Mouse (Mus musculus) gastrocnemius, adult 8-10 months (tissue): ENCODE measurements around the gene Efnb1. TPM values are rescaled to one million over a fixed set of nuclear protein-coding genes. Genes with fewer than 3 reads are reported as not detected.
"Not testable (repeated sequence)": the region's sequence is repeated elsewhere in the genome, so short reads cannot be mapped to it uniquely, and the experiment has no call there.

Source experiments
- DNase-seq, 2 experiments: peaks; one replicate each; pipeline ENCODE4 v3.0.0; 2022; ENCODE audit warnings: low spot score in 2 of 2
- total RNA-seq, 4 experiments: library from RNA; stranded (reverse); gene quantifications; 2 replicates each; pipeline ENCODE4 v1.2.4; 2022

Efnb1 gene
- total RNA-seq: 1 to 10 TPM; 2.8 to 5.0 (median 4.0) TPM

DNA sequence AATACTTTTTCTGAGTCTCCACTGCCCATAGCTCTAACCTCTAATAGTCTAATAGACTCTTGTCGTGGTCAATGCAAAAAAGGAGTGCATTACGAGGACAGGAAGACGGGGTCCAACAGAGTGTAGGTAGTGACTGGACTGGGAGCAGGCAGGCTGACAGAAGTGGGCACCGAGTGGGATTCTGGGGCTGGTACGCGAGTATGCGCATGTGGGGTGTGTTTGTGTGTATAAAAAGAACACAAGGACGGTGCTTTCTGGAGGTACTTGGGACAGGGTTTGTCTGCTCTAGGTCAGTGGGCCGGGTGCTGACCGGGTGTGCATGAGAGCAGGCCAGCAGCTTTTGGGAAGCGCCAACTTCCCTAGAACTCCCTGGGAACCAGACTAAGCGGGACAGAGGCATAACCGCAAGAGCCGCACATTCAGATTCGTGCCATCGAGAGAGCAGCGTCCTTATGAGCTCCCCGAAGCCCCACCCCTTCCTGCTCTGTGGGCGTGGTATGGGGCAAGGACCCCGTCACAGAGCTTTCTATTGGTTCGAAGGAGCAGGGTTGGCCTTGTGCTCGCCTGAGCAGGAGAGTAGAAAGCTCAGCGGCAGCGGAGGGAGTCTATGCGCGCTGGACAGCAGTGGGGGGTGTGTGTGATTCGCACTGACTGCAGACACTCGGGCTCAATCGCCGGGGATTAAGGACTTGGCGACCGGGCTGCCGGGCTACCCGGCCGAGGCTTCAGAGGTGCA lies at the start of gene Efnb1:
Gene Efnb1 (plus strand): TSS at position 608 of the 736 bp plus-strand sequence.
- peak; percentile 82 to 84 for DNase-seq

- no peak for DNase-seq
Observed at GRCm38 (mm10) chrX:99092704-99093103, 43.2 kb upstream of the Efnb1 start.

DNA sequence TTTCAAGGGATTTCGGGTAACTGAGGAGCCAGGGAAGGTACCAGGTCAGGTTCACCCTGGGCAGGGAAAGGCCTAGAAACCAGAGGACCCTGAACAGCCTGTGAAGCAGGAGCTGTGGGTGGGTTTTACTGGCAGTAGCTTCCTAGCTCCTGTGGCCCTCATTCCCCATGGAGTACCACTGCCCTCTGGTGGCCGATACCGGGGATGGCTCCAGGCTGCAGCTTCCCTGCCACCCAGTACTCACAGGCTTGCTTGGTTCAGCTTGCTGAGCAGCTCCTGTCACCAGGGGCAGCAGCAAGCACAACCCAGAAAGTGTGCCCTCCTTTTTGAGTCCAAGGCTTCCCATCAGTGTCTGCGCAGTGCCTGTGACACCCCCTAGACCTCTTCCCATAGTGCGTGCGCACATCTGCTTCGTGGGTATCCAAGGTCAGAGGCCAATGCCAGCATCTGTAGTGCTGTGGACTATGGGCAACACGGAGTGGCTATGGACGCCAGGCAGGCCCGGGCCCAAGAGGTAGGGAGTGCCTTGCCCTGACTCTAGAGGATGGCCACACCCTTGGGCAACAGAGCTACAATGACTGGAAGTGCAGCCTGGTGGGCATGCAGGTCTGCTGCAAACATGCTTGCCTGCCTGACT lies 24.7 kb upstream of the Efnb1 start:
- not testable (repeated sequence) for DNase-seq

DNA sequence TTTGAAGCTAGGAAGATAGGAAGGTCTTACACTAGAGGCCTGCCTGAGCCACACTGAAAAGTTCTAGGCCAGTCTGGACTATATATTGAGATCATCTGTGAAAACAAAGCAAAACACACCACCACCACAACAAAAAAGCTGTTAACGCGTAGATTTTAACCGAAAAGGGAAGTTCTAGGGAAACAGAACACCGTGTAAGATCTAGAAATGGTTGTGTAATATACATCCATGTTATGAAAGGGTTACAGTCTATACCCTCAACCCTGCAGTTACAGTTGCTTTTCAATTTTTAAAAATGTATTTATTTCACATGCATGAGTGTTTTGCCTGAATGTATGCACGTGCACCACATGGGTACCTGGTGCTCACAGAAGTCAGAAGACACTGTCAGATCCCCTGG lies 16.4 kb upstream of the Efnb1 start:
- no peak for DNase-seq

DNA sequence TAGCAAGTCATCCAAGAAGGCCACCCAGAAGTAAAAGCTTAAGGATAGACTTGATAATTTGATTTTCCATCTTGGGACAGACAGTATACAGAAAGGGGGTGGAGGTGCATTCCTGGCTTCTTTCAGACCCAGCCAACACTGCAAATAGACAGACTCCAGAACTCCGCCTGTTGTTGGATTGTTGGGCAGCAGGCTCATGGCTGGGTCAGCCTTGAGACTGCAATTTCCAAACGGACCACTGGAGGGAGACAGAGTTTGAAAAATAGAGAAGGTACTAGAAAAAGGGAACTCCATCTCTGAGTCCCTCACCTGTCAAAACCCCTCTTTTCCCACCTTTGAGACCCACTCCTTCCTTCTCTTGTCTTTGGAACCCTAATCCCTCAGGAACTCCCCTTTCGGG lies 5.9 kb upstream of the Efnb1 start:
- peak; percentile 6 to 15 for DNase-seq

DNA sequence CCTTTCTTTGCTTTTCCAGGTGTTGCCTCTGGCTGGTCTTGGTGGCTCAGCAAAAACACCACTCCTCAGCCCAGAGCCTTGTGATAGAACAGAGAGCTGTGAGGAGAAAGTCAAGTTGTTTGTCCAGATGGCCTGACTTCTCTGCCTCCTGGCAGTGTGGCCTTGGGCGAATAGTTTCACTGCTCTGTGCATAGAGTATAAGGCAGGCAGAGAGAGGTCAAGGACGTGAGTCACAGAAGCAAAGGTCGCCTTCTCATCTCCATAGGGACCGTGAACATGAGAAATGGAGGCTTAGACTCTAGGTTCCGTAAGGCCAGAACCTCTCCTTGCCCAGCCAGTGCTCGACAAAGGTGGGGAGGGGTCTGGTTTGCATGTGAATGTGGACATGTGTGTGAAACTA lies 3.4 kb upstream of the Efnb1 start:
- DNase-seq: no peak

- DNase-seq: peak; percentile 47 to 56
Observed at GRCm38 (mm10) chrX:99134891-99135290, 1.0 kb upstream of the Efnb1 start.

DNA sequence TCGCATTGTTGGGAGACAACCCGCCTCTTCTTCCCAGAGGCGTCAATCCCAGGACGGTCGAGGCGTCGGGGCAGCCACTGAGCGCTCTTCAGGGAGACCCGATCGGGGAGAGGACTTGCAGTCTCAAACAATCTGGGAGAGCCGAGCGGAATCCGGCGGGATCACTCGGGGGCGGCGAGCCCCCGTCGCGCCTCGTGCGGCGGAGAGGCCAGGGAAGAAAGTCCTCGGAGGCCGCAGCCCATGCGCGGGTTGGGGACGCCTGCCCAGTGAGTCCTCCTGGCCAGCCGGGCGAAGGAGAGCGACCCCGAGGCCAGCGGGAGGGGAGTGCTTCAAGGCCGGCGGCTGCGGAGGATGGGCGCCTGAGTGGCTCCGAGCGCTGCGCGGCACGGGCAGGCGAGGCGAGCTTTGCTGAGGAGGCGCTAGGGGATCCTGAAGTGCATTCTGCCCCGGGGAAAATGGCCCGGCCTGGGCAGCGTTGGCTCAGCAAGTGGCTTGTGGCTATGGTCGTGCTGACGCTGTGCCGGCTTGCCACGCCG lies 569 bp downstream of the Efnb1 start:
- DNase-seq: peak in 1 of 2 experiments; percentile 2

DNA sequence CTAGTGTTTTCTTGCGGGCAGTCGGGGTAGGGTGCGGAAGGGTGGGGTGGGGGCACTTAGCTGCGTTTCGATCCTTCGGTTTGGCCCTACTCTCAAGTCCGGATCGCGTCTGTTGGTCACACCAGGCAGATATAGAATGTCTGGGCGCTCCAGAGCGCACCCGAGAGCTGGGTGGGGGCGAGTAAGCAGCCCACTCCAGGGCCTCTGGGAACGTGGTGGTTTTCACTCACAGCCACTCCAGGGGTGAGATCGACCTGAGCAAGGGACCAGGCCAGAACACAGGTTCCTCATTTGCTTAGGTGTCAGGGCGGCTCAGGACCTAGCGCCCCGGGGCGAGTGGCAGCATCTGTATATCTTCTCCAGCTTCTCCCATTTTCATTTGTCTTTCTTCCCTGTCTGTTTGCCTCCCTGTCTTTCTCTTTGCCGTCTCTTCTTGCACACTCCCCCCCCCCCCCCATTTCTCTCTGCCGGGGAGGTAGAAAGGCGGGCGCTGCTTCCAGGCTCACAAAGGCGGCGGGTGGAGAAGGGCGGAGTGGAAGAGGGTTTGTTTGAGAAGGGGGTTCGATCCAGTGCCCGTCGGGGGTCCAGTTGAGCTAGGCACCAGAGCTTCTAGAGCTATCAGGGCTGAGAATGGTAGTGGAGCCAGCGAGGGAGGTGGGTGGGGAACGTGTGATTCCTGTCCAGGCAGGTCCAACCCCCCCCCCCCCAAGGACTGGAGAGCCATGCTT lies 1.4 kb downstream of the Efnb1 start:
- DNase-seq: no peak

GRCm38 (mm10) chrX:99137928-99138740 lies 2.2 kb downstream of the Efnb1 start:
- no peak for DNase-seq

DNA sequence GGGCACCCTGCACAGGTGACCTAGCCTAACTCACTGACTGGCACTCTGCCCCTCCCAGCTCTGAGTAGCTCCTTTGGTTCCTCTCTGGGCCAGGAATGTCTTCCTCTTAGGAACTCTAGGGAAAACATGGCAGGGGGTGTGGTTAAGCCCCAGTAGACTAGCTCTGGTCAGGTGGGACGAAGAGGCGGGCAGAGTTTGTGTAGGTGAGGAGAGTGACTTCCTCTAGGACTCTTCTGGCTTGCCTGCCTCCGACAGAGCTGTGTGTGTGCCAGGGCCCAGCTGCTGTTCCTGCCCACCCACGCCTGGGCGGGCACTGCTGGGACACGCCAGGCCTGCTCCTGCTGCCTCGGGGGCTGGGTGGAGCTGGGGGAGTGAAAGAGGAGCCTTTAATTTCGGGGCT lies 5.1 kb downstream of the Efnb1 start:
- DNase-seq: no peak

DNA sequence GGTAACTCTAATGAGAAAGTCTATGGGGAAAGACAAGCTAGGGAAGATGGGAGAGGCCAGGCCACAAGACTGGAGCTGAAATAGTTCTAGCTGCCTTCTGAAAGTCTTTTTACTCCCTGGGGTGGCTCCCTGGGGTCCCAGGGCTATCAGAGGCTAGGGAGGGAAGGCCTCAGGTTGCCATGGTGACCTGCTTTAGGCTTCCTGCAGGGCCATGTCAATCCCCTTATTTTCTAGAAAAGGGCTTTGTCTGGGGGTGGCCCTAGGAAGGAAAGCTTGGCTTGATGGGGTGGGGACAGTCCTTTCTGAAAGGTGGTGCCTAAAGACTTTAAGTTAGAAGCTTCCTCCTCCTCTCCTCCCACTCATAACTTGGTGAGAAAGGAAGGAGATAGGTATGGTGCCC lies 6.0 kb downstream of the Efnb1 start:
- no peak for DNase-seq

DNA sequence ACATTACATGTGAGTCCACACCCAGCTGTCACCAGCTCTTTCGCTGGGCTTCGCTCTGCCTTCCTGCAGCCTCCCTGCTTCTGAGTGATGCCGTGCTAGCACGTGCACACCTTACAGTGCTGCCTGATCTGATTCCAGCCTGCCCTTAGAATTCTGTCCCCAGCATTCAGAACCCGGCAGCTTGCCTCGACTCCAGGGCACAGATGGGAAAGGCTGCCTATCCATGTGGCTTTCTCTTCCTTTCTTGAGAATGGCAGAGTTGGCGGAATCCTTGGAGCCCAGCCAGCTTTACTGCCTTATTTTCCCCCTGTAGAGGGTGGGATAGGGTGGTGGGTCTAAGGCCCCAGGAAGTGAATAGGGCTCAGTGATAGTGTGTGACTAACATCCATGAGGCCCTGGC lies 9.6 kb downstream of the Efnb1 start:
- no peak for DNase-seq

DNA sequence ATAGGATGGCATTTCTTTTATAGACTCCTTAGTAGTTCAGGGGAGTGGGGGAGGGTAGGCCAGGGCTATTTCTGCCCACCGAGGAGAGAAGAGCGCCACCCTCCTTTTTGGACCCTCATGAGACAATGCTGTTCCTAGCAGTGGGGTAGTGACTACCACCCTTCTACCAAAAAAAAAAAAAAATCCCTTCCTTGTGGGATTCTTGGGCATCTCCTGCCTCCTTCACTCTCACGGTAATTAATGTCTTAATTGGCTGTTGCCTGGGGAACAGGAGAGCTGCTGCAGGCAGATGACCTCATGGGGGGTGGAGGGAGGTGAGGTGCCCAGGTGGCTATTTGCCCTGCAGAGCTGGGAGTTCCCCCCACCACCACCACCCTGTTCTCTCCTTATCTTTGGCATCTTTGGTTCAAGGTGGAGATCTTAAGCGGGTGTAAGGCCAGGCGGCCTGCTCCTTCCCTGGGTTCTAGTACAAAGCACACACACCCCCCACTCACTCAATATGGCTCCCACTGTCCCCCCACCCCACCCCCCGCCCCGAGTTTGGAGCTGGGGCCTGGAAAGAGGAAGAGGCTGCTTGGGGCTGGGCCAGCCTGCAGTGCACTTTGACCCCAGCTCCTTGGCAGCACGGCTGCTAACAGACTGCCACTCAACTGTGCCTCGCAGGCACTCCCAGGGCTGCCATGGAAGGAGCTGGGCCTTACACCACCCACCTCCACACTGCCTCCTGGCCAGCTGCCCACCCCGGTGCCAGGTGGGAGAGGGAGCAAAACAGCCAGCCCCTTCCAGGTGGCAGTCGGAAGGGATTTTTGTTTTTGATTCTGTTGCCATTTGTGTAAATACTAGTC lies 12.4 kb downstream of the Efnb1 start:
- no peak for DNase-seq

GRCm38 (mm10) chrX:99149047-99149446 lies 13.1 kb downstream of the Efnb1 start:
- DNase-seq: no peak

DNA sequence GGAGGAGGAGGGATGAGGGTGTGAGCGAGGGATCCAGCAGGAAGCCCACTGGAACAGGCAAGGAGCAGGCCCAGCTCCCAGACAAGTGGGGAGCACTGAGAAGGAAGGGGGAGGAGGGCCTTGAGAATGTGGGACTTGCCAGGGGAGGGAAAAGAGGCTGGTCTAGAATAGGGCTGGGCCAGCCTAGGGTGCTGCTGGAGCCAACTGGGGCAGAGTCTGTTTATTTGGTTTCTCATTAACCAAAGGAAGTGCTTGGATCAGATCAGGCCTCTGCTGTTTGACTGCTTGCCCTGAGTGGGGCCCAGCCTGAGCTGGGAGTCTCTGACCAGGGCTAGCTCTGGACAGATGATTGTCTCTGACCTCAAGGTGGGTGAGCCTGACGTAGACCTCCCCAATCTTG lies 14.0 kb downstream of the Efnb1 start:
- no peak for DNase-seq

GRCm38 (mm10) chrX:99150712-99151111 lies 14.8 kb downstream of the Efnb1 start:
- no peak for DNase-seq

- DNase-seq: no peak
Observed at GRCm38 (mm10) chrX:99151434-99151833, 15.5 kb downstream of the Efnb1 start.

DNA sequence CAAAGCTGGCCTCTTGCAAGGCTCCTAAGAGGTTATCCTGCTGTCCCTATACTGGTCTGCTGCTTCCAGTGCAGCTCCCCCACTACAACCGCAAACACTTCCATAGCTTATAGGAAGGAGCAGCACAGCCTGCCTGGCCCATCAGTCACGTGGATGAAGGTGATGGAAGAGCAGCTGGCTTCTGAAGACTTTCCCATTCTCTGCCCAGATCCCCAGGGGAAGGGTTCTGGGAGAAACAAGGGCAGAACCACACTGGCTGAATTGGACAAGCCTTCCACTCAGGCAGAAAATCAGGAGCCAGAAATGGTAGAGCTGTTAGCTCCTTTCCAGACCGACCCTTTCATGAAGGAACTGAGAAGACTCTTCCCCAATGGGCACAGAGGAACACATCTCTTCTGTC lies 16.2 kb downstream of the Efnb1 start:
- DNase-seq: no peak

DNA sequence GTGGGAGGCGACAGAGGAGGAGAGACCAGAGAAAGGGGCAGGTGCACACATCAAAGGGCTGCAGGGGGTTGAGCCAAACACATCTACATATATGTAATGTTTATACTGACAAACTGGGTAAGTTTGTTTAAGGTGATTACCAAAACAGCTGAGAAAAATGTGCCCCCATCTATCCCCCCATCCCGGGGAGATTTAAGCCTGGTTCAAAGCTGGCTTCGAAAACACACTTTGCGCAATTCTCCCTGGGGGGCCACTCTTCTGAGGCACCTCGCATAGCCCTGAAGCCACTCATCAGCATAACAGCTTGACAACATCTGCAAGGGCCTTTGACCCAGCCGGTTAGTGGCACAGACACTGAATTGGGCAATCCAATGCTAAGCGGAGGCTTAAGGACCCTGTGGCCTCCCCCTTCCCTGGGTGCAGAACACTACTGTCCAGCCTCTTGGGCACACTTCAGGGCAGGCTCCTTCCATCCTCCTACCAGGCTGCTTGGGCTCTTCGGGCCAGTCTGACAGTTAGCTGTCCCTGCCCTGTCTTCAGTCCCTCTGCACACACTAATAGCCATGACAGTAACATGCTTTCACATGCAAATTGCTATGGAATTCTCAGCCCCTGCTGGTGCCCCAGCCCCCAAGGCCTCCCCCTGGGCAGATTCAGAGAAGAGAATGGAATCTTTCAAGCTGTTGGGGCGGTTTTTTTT lies 16.8 kb downstream of the Efnb1 start:
- DNase-seq: no peak
